15 mouse cellular contexts compared by ENCODE assay signal in genomic region chr15:101189981-101190761, GRCm38 (mm10). TPM values are rescaled to one million over a fixed set of nuclear protein-coding genes. Genes with fewer than 3 reads are reported as not detected.
DNase-seq lines count a peak whose midpoint lies in the region; ATAC-seq lines count a peak whose summit lies in the region.
"Had no signal": no experiment of that assay in that cellular context is flagged by ENCODE, and none has a peak within 500 bp of the region (broad histone marks: within the 10 kb centered on the region; RNA-seq: fewer than 3 reads in every experiment).

No protein-coding gene starts in this region.

- no peak overlapping the region for H3K4me3 ChIP-seq in heart, embryonic 10.5 days
- H3K4me3 ChIP-seq in megakaryocyte, embryonic 14.5 days (replicated peaks) = peak overlapping the region; percentile 75
- H3K4me3 ChIP-seq in brown adipose tissue, adult 24 weeks (ENCODE audit: insufficient read depth, low read depth, low read length) = no peak overlapping the region
- H3K4me3 ChIP-seq: kidney, embryonic 15.5 days; lung, embryonic 15.5 days had no signal

- 0 out of 2 replicates have a peak overlapping the region, but pooled peaks have one; percentile 29 for H3K27ac ChIP-seq in heart, embryonic 10.5 days
- 0 out of 2 replicates have a peak overlapping the region, but pooled peaks have one; percentile 7 for H3K27ac ChIP-seq in brown adipose tissue, adult 24 weeks (replicated peaks; ENCODE audit: low read depth, low read length)

- DNase-seq in heart, embryonic 10.5 days (ENCODE audit: low spot score) = no peak
- no peak for DNase-seq in heart, adult 9 months (ENCODE audit: low spot score in 2 of 2)
- DNase-seq in left cerebral cortex, postnatal 4 days = no peak
- DNase-seq: cerebellum, postnatal 14 days; embryo, embryonic 11 days; liver; right cerebral cortex, adult 18-20 months; thymus, postnatal 25 days had no signal

- no peak for ATAC-seq in megakaryocyte, adult 5-6 weeks (ENCODE audit: poor library complexity, severe bottlenecking)
- no peak for ATAC-seq in granulocyte monocyte progenitor cell, adult 5-6 weeks (replicated peaks; ENCODE audit: poor library complexity, severe bottlenecking)
- ATAC-seq: midbrain, embryonic 16.5 days had no signal

- peaks cover 21% of the 10 kb centered on the region for H3K36me3 ChIP-seq in heart, embryonic 10.5 days
- H3K36me3 ChIP-seq in megakaryocyte, embryonic 14.5 days (replicated peaks; ENCODE audit: low read length) = peaks cover 45% of the 10 kb centered on the region

- H3K9me3 ChIP-seq in heart, embryonic 10.5 days = no peaks in the 10 kb centered on the region
- no peaks in the 10 kb centered on the region for H3K9me3 ChIP-seq in megakaryocyte, embryonic 14.5 days
- H3K9me3 ChIP-seq: kidney, embryonic 15.5 days; lung, embryonic 15.5 days had no signal

- 79% methylated on average over 10 of the region's 10 CpGs for WGBS in heart, embryonic 10.5 days

- intact Hi-C loops in left cerebral cortex, postnatal 4 days (cut with DNase I) = no loop called here

- H3K27me3 ChIP-seq in heart, embryonic 10.5 days (ENCODE audit: insufficient read depth, poor library complexity, severe bottlenecking) = no peaks in the 10 kb centered on the region
- H3K27me3 ChIP-seq in megakaryocyte, embryonic 14.5 days (replicated peaks) = no peaks in the 10 kb centered on the region
- H3K27me3 ChIP-seq: kidney, embryonic 15.5 days; lung, embryonic 15.5 days had no signal

- H3K4me1 ChIP-seq in heart, embryonic 10.5 days = peaks cover 73% of the 10 kb centered on the region
- peaks cover 92% of the 10 kb centered on the region for H3K4me1 ChIP-seq in megakaryocyte, embryonic 14.5 days
- H3K4me1 ChIP-seq in brown adipose tissue, adult 24 weeks (ENCODE audit: control insufficient read depth, insufficient read depth, insufficient read length, low read length) = peaks cover 16% of the 10 kb centered on the region

RNA-seq across cellular contexts. Expression of gene Acvr1b, which starts 16.3 kb away (rescaled TPM):
- 5.4 and 5.6 TPM in 2 replicates for polyA plus RNA-seq in heart, embryonic 10.5 days (2016; fragmentation: Nextera tagmentation; extraction: Ambion mirVana)
- polyA plus RNA-seq in megakaryocyte, embryonic 14.5 days (2012; ENCODE audit: insufficient read depth, low replicate concordance) = 6.1 and 8.2 TPM in 2 replicates
- 7.4 and 7.7 TPM in 2 replicates for total RNA-seq in megakaryocyte, adult 5-6 weeks (2015)
- total RNA-seq in megakaryocyte, adult 5-6 weeks (2017) = 15.2 and 17.1 TPM in 2 replicates
- polyA plus RNA-seq in brown adipose tissue, adult 24 weeks (2012; ENCODE audit: insufficient read depth, insufficient read length, missing spikeins) = 3.1 and 3.2 TPM in 2 replicates
- total RNA-seq in left cerebral cortex, postnatal 4 days (2021) = 10 to 100 TPM; 96.1 to 98.6 TPM
- total RNA-seq in granulocyte monocyte progenitor cell, adult 5-6 weeks (2014; fragmentation: Nextera tagmentation) = 6.9 and 8.7 TPM in 2 replicates
- total RNA-seq in granulocyte monocyte progenitor cell, adult 5-6 weeks (2017) = 6.9 and 9.9 TPM in 2 replicates

RNA-seq across cellular contexts. Expression of gene Grasp, which starts 33.8 kb away (rescaled TPM):
- polyA plus RNA-seq in heart, embryonic 10.5 days (2016; fragmentation: Nextera tagmentation; extraction: Ambion mirVana) = 3.4 and 5.0 TPM in 2 replicates
- 0.47 TPM in 1 of 2 replicates, not detected in the other for polyA plus RNA-seq in megakaryocyte, embryonic 14.5 days (2012; ENCODE audit: insufficient read depth, low replicate concordance)
- 0.16 and 0.30 TPM in 2 replicates for total RNA-seq in megakaryocyte, adult 5-6 weeks (2015)
- total RNA-seq in megakaryocyte, adult 5-6 weeks (2017) = 0.29 and 0.85 TPM in 2 replicates
- polyA plus RNA-seq in brown adipose tissue, adult 24 weeks (2012; ENCODE audit: insufficient read depth, insufficient read length, missing spikeins) = 1.7 and 3.7 TPM in 2 replicates
- 10 to 100 TPM; 12.3 to 13.5 TPM for total RNA-seq in left cerebral cortex, postnatal 4 days (2021)
- total RNA-seq in granulocyte monocyte progenitor cell, adult 5-6 weeks (2014; fragmentation: Nextera tagmentation) = 3.2 and 4.1 TPM in 2 replicates
- total RNA-seq in granulocyte monocyte progenitor cell, adult 5-6 weeks (2017) = 0.26 and 1.0 TPM in 2 replicates

Comparison
In these comparisons a context has a peak if more than half of its experiments do, and no peak if none do; other contexts are left out.
1. RNA of gene Acvr1b, which starts 16.3 kb away (total RNA-seq): 96.1 to 98.6 TPM in left cerebral cortex, postnatal 4 days; 7.4 to 17.1 TPM in megakaryocyte, adult 5-6 weeks and 6.9 to 9.9 TPM in granulocyte monocyte progenitor cell, adult 5-6 weeks; every median in the first group is over 4 times any median in the second.